Mouse (Mus musculus) adrenal gland, postnatal 25 days (tissue): ENCODE measurements around the gene Micu2. TPM values are rescaled to one million over a fixed set of nuclear protein-coding genes. Genes with fewer than 3 reads are reported as not detected.
"Not testable (repeated sequence)": the region's sequence is repeated elsewhere in the genome, so short reads cannot be mapped to it uniquely, and the experiment has no call there.

Experiments
- DNase-seq: peaks from one replicate; pipeline ENCODE4 v3.0.0; 2021; ENCODE audit warnings: mixed read lengths
- total RNA-seq: library from RNA; stranded (reverse); gene quantifications from 2 replicates; pipeline ENCODE4 v1.2.3, GENCODE M21; 2021

Micu2 gene
- total RNA-seq, 1 experiment from 2014 or later = 70.1 TPM

- DNase-seq = peak; percentile 20
Measured at GRCm38 (mm10) chr14:57961861-57962260, 37.2 kb downstream of the Micu2 start.

DNA sequence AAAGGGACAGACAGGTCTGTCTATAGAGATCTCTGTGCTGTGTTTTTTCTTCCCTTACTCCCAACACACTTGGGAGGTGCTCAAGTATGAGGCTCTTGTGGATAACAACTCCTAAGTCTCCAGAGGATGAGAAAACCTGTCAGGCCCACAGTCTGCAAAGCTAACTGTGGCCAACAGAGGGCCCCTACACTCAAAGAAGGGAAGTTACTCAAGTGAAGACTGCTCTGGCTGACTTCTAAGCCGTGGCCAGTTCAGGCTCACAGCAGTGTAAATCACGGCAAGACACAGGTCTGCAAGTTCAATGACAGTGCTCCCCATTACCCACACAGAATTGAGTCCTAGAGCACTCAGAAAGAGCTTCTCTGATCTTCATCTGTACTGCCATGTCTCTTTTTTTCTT lies 48.0 kb downstream of the Micu2 start:
- DNase-seq = peak; percentile 31

DNA sequence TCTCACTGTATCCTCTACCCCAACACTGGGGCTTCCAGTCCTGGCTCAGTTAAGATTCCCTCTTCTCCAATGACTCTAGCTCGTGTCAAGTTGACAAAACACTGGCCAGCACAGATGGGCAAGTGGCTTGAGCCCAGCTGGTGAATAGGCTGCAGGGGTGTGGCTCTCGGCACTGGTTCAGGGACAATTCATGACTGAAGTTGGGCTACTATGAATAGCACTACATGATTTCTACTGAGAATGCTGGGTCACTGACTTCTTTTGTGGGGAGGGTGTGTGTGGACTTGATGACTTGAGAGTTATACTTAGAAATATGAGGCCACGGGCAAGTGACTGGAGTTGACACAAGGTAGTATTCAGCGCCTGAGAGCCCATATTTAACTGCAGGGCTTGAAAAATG lies 53.2 kb downstream of the Micu2 start:
- DNase-seq = no peak

DNA sequence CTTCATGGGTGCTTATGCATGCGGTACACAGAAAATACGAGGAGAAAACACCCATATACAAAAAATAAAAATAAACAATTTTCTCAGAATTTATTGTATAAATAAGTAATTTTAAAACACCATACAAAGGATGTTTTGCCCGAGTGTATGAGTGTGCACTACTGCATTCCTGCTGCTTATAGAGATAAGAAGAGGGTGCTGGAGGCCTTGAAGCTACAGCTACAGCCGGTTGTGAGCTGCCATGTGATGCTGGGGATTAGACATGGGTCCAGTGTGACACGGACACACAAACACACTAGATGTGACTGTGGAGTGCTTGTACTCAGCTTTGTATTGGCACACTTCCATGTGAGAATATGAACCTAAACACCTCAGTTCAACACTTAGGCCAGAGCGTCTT lies 61.8 kb downstream of the Micu2 start:
- DNase-seq = no peak

GRCm38 (mm10) chr14:57934666-57935065 lies 64.4 kb downstream of the Micu2 start:
- DNase-seq = no peak

- no peak for DNase-seq
Measured at GRCm38 (mm10) chr14:57933608-57934007, 65.5 kb downstream of the Micu2 start.

DNA sequence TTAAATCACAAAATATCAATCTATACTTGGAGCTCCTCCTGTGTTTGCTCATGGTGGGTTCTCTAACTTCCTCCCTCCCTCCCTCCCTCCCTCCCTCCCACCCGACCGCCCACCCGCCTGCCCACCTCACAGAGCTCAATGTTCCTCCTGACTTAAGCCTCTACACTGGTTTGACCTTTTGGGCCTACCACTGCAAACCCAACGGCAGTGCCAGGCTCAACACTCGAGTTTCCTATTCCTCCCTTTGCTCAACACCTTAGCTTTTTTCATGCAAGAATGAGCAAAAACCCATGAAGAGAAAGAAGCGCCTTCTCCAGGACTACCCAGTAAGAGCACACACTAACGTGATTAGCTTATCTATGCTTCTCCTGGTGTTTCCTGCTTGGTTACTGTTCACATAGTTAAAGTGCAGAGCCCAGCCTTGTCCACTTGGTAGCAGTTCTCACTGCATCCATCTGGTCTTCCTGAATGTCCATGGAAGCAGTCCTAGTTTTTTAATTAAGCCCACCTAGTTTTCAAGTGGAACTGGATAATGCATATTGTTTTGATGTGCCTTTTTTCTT lies 66.1 kb downstream of the Micu2 start:
- no peak for DNase-seq

DNA sequence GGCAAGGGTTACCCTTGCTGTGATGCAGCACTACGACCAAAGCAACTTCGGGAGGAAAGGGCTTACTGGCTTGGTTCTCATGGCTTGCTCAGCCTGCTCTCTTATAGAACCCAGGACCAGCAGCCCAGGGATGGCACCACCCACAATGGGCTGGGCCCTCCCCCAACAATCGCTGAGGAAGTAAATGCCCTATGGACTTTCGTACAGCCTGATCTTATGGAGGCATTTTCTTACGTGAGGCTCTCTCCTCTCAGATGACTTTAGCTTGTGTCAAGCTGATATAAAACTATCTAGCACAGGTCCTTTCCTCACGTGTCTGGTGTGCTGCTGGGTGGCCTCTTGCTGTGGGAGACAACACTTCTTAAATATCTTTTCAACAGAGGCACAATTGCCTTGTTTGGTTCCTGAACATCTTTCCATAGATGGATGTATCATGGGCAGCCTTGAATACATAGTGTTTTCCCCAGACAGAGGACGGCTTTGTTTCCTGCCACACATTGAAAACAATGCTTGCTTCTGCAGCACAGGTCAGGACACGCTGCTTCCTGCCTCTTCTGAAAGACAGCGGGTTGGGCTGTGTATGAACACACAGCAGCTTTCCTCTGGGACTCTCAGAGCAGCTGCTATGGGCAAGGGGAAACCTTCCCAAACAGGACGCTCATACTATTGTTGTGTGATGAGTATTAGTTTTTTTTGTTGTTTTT lies 77.5 kb downstream of the Micu2 start:
- no peak for DNase-seq

DNA sequence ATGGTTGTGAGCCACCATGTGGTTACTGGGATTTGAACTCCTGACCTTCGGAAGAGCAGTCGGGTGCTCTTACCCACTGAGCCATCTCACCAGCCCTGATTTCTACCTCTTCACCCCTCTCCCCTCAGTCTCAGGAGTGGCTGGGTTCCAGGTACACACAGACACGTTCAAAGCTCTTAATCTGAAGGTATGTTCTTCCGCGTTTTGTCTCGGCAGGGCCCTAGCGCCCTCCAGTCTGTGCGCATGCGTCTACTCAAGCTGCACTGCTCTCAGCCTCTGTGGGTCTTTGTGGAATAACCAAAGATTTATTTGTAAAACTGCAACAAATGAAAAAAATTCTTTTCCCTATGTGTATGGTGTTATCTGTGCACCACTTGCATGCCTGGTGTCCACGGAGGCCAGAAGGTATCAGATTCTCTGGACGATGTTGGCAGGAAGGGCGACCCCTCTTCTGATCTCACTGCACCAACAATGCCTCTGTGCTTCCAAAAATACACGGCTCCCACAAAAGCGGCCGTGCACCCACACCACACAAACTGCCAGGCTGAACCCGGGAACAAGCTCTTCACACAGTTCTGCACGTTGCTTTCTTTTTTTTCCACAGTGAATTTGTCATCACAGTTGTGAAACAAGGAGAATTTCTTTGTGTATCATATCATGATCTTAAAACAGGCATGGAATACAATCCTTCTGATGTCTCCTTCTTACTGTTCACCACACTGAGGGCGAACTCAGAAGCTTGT lies 78.3 kb downstream of the Micu2 start:
- DNase-seq = no peak

DNA sequence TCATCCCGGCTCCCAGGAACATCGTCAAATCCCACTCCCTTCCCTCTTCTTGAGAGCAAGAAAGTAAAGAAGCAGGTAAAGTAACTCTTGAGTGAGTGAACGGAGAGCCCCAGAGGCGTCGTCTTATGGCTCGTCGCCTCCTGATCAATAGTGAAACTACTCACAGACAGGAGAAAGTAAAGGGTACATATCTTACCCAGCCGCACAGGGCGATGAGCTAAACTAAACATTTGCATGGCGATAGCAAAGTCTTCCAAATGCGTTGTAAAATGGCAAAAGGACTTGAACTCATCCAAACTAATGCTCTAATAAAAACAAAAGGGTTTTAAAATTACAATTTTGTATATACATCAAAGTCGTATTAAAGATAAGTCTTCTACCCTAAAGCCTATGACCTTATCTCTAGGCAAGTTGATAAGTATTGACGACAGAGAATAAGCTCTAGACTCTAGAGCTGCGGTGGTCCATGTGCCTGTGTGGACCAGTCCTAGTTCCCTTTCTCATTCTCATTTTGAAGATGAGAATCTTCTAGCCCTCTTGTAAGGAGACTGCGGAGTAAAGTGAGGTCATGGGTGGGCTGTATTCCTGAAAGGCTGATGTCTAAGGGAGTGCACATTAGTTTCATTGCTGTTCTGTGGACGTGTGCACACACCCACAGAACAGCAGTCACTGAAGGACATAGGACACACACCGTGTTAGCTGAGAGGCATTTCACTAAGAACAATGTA lies 79.8 kb downstream of the Micu2 start:
- no peak for DNase-seq

DNA sequence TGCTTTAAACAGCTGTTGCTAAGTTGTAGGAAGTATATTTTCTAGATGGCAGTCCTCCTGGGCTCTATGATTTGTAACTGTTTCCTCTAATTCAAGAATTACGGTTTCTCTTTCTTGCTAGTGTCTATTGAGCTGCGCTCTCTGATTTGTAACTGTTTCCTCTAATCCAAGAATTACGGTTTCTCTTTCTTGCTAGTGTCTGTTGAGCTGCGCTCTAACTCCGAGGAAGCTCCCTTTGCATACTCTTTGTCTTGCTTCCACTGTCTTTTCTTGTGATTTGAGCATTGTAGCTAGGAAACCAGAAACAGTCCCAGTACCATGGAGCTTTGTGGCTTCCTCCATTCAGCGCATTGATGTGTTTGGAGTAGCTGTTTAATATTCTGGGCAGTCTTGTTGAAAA lies 83.7 kb downstream of the Micu2 start:
- DNase-seq = no peak

- DNase-seq = not testable (repeated sequence)
Measured at GRCm38 (mm10) chr14:57912211-57913007, 86.7 kb downstream of the Micu2 start.

DNA sequence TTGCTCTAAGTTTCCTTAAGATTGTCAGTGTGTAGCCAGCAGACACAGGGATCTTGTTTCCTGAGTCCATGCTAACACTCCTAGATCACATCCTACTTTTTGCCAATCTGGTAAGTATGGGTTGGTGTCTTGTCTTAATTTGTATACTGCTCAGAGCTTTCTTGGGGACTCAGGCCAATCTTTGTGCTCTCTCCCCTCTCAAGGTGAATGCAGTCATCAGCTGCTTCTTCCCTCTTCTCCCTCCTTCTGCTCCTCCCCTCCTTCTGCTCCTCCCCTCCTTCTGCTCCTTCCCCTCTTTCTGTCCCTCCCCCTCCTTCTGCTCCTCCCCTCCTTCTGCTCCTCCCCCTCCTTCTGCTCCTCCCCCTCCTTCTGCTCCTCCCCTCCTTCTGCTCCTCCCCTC lies 87.3 kb downstream of the Micu2 start:
- not testable (repeated sequence) for DNase-seq

DNA sequence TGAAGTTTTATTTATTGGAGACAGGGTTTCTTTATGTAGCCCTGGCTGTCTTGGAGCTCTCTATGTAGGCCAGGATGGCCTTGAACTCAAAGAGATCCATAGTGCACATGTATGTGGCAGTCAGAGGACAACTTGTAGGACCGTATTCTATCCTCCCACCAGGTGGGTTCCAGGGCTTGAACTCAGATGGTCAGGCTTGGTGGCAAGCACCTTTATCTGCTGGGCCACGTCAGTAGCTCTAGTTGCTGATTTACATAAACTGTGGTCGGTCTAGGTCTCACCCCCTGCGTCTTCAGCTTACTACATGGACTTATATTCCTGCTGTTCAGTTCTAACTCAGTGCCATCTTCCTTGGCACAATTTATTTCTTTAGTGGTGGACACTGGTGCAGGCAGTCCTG lies 87.7 kb downstream of the Micu2 start:
- no peak for DNase-seq

- peak; percentile 84 for DNase-seq
Measured at GRCm38 (mm10) chr14:57910501-57911068, 88.5 kb downstream of the Micu2 start.

- DNase-seq = no peak
Measured at GRCm38 (mm10) chr14:57909297-57909696, 89.8 kb downstream of the Micu2 start.

DNA sequence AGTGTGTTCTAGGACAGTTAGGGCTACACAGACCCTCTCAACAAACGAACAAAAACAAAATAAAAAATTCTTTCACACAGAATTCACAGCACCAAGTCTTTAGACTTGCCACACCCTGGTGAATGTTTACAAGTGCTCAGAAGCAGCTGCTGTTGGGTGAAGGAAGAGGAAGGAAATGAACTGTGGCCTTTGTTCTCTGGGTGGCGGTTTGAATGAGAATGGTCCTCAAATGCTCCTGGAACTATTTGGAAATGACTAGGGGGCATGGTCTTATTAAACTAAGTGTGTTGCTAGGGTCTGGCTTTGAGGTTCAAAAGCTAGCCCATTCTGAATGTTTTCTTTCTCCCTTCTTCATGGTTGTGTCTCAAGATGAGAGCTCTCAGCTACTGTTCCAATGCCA lies 90.6 kb downstream of the Micu2 start:
- DNase-seq = no peak

GRCm38 (mm10) chr14:57901998-57902397 lies 97.1 kb downstream of the Micu2 start:
- DNase-seq = no peak

DNA sequence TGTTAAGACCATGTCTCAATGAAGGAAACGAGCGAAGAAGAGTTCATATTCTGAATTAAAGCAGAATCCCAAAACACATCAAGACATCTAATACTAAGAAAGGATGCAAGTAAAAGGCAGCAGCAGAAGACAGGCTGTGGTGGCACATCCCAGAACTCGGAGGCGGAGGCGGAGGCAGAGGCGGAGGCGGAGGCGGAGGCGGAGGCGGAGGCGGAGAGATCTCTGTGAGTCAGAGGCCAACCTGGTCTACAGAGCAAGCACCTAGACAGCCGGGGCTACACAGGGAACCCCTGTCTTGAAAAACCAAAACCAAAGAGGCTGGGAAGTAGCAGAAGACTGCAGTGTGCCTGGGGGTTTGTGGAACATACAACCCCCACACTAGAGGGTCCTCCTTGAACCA lies 102.2 kb downstream of the Micu2 start:
- DNase-seq = no peak

DNA sequence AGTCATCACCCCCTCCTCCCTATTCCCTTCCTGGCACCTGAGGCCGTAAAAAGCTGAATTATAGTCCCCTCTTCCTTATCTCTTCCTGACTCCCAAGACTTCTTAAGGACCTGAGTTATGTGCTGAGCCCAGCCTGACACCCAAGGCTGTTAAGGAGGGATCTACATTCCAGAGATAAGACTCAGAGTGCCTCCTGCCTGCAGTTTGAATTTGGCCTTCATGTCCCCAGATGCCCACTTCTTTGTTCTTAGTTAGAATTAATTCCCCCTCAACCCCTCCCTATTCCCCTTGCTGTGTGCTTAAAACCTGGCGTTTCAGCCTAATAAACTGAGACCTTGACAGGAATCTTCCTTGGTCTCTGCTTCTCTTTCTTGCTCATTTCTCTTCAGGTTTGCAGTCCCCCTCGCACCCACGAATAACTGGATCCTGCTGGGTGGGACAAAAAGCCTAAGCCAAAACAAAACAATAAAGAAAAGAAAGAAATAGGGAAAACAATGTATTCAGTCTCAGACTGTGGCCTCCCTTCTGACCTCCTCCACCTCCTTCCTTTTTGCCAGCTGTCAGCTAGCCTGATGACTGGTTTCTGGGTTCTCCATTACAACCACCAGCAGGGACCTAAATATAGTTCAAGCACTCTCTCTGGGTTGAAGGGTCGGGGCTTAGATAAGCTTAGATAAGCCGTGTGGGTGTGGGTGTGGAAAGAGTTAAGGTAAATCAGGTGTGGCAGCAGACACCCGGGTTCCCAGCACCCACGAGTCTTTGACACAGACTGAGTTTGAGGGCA lies 102.8 kb downstream of the Micu2 start:
- not testable (repeated sequence) for DNase-seq

- no peak for DNase-seq
Measured at GRCm38 (mm10) chr14:57894346-57894745, 104.7 kb downstream of the Micu2 start.
